Mouse (Mus musculus) limb, embryonic 11.5 days (tissue): ENCODE results near the gene Ndufa6. TPM values are rescaled to one million over a fixed set of nuclear protein-coding genes. Genes with fewer than 3 reads are reported as not detected.

Experiments used
- ATAC-seq: fragments of 200-750 bp; cut with Nextera tagmentation; 2 replicates; pipeline ENCODE4 v1.8.0; 2017; ENCODE audit warnings: low read depth; ENCODE audit not compliant: insufficient number of reproducible peaks, low FRiP score, low TSS enrichment
- DNase-seq: peaks from one replicate; pipeline ENCODE4 v3.0.0-alpha.2; 2015; ENCODE audit warnings: low spot score
- H3K27ac ChIP-seq: fragments of 300-500 bp; sonication (generic); replicated peaks from 2 replicates; pipeline ENCODE4 v1.5.1; 2014; ENCODE audit warnings: low read depth, mild to moderate bottlenecking, low read length
- H3K27me3 ChIP-seq: fragments of 300-500 bp; sonication (generic); 2 replicates; pipeline ENCODE4 v1.6.1; 2014; ENCODE audit warnings: mild to moderate bottlenecking, low read length, mixed read lengths; ENCODE audit not compliant: control insufficient read depth, insufficient read depth
- H3K36me3 ChIP-seq: fragments of 300-500 bp; sonication (generic); 2 replicates; pipeline ENCODE4 v1.6.1; 2014; ENCODE audit warnings: mild to moderate bottlenecking, low read length, moderate library complexity, mixed read lengths; ENCODE audit not compliant: control insufficient read depth, insufficient read depth
- H3K4me1 ChIP-seq: fragments of 300-500 bp; sonication (generic); 2 replicates; pipeline ENCODE4 v1.6.1; 2014; ENCODE audit warnings: low read length, mixed read lengths; ENCODE audit not compliant: control insufficient read depth, insufficient read depth
- H3K4me2 ChIP-seq: fragments of 300-500 bp; sonication (generic); 2 replicates; pipeline ENCODE4 v1.6.1; 2014; ENCODE audit warnings: low read depth, mild to moderate bottlenecking, moderate library complexity; ENCODE audit not compliant: severe bottlenecking
- H3K4me3 ChIP-seq: fragments of 300-500 bp; sonication (generic); 2 replicates; pipeline ENCODE4 v1.5.1; 2014; ENCODE audit warnings: low read depth, low read length
- H3K9ac ChIP-seq: fragments of 300-500 bp; sonication (generic); 2 replicates; pipeline ENCODE4 v1.6.1; 2014; ENCODE audit warnings: mild to moderate bottlenecking, low read length
- H3K9me3 ChIP-seq: fragments of 300-500 bp; sonication (generic); 2 replicates; pipeline ENCODE4 v1.6.1; 2016; ENCODE audit warnings: low read length; ENCODE audit not compliant: control insufficient read depth
- WGBS: fragments of 180-500 bp; shearing (Covaris S2); extraction: QIAGEN DNeasy Blood & Tissue Kit; methylation state at CpG from one replicate; pipeline ENCODE4 v1.1.7; 2014; 5-methylcytosine and 5-hydroxymethylcytosine counted together
- polyA plus RNA-seq: library from polyadenylated mRNA; unstranded; fragments of >200 nt; fragmentation: Nextera tagmentation; extraction: Ambion mirVana; gene quantifications from 2 replicates; pipeline ENCODE4 v1.2.1, GENCODE M21; 2014

Gene Ndufa6
- polyA plus RNA-seq, 1 experiment from 2014 or later: 278 TPM

GRCm38 (mm10) chr15:82348258-82348998 is 5.7 kb downstream of the Ndufa6 start:
- Histone ChIP-seq H3K9ac (no peak overlapping the region), H3K4me2 (no peak overlapping the region), H3K4me3 (no peak overlapping the region), H3K27ac (no peak overlapping the region), H3K9me3 (no peaks in the 10 kb centered on the region), H3K27me3 (no peaks in the 10 kb centered on the region), H3K36me3 (peaks cover 14% of the 10 kb centered on the region; the same call in 1 of the 2 replicates), H3K4me1 (peaks cover 7% of the 10 kb centered on the region; the same call in 1 of the 2 replicates)
- DNase-seq (no peak), ATAC-seq (no peak)
- 90% methylated on average over 8 of the region's 8 CpGs for WGBS

DNA sequence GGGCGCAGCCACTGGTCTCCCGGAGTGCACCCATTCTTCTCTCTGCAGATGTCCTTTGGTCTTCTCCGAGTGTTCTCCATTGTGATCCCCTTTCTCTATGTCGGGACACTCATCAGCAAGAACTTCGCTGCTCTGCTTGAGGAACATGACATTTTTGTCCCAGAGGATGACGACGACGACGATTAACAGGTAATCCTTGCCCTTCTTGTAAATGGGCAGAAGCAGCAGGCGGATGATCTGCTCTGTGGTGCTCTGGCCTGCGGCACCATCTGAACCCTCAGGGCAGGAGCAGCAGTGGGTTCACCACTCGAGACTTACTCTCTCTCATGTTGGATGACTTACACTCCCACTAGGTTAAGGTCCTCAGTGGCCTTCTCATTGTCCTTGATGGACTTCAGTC is 6.3 kb downstream of the Ndufa6 start:
- H3K4me1 ChIP-seq: peaks cover 7% of the 10 kb centered on the region; the same call in 1 of the 2 replicates
- 92% methylated on average over 12 of the region's 12 CpGs for WGBS
- no peak for ATAC-seq
- no peaks in the 10 kb centered on the region for H3K9me3 ChIP-seq
- no peaks in the 10 kb centered on the region for H3K27me3 ChIP-seq
- no peak for DNase-seq
- no peak overlapping the region for H3K27ac ChIP-seq
- peaks cover 14% of the 10 kb centered on the region; the same call in 1 of the 2 replicates for H3K36me3 ChIP-seq
- H3K4me2 ChIP-seq: no peak overlapping the region
- H3K4me3 ChIP-seq: no peak overlapping the region
- H3K9ac ChIP-seq: no peak overlapping the region

- WGBS: 80% methylated on average over 4 of the region's 4 CpGs
- peaks cover 14% of the 10 kb centered on the region; the same call in 1 of the 2 replicates for H3K36me3 ChIP-seq
- H3K4me2 ChIP-seq: peak overlapping the region; percentile 78; the same call in 1 of the 2 replicates
- H3K9ac ChIP-seq: no peak overlapping the region
- H3K9me3 ChIP-seq: no peaks in the 10 kb centered on the region
- DNase-seq (no peak), ATAC-seq (no peak)
- no peaks in the 10 kb centered on the region for H3K27me3 ChIP-seq
- H3K27ac ChIP-seq: no peak overlapping the region
- peaks cover 7% of the 10 kb centered on the region; the same call in 1 of the 2 replicates for H3K4me1 ChIP-seq
- H3K4me3 ChIP-seq: no peak overlapping the region; the same call in 1 of the 2 replicates
These were observed 6.8 kb downstream of the Ndufa6 start for GRCm38 (mm10) chr15:82347303-82347676.

- peaks cover 7% of the 10 kb centered on the region; the same call in 1 of the 2 replicates for H3K4me1 ChIP-seq
- peak overlapping the region; percentile 17; the same call in 1 of the 2 replicates for H3K9ac ChIP-seq
- H3K36me3 ChIP-seq: peaks cover 14% of the 10 kb centered on the region; the same call in 1 of the 2 replicates
- H3K4me3 ChIP-seq: peak overlapping the region; percentile 58
- no peak overlapping the region for H3K27ac ChIP-seq
- WGBS: 67% methylated on average over 14 of the region's 14 CpGs
- H3K9me3 ChIP-seq: no peaks in the 10 kb centered on the region
- H3K27me3 ChIP-seq: no peaks in the 10 kb centered on the region
- DNase-seq (no peak), ATAC-seq (no peak)
- peak overlapping the region; percentile 78 for H3K4me2 ChIP-seq
These were observed 7.4 kb downstream of the Ndufa6 start for GRCm38 (mm10) chr15:82346580-82347302.

GRCm38 (mm10) chr15:82345820-82346470 is 8.2 kb downstream of the Ndufa6 start:
- DNase-seq: peak; percentile 99
- Histone ChIP-seq H3K27me3 (no peaks in the 10 kb centered on the region), H3K9ac (peak overlapping the region; percentile 73), H3K4me3 (peak overlapping the region; percentile 58), H3K36me3 (peaks cover 14% of the 10 kb centered on the region; the same call in 1 of the 2 replicates), H3K9me3 (no peaks in the 10 kb centered on the region), H3K27ac (no peak overlapping the region; the same call in 1 of the 2 replicates), H3K4me2 (peak overlapping the region; percentile 78), H3K4me1 (peaks cover 9% of the 10 kb centered on the region; the same call in 1 of the 2 replicates)
- WGBS: under 1% methylated on average over 51 of the region's 51 CpGs
- peak; percentile 95 for ATAC-seq

- Histone ChIP-seq H3K4me2 (no peak overlapping the region), H3K9me3 (no peaks in the 10 kb centered on the region), H3K4me3 (no peak overlapping the region), H3K9ac (no peak overlapping the region), H3K36me3 (peaks cover 14% of the 10 kb centered on the region; the same call in 1 of the 2 replicates), H3K4me1 (peaks cover 10% of the 10 kb centered on the region; the same call in 1 of the 2 replicates), H3K27me3 (no peaks in the 10 kb centered on the region), H3K27ac (no peak overlapping the region)
- DNase-seq (no peak), ATAC-seq (no peak)
- WGBS: 90% methylated on average over 6 of the region's 6 CpGs
These were observed 9.2 kb downstream of the Ndufa6 start for GRCm38 (mm10) chr15:82344971-82345370.

DNA sequence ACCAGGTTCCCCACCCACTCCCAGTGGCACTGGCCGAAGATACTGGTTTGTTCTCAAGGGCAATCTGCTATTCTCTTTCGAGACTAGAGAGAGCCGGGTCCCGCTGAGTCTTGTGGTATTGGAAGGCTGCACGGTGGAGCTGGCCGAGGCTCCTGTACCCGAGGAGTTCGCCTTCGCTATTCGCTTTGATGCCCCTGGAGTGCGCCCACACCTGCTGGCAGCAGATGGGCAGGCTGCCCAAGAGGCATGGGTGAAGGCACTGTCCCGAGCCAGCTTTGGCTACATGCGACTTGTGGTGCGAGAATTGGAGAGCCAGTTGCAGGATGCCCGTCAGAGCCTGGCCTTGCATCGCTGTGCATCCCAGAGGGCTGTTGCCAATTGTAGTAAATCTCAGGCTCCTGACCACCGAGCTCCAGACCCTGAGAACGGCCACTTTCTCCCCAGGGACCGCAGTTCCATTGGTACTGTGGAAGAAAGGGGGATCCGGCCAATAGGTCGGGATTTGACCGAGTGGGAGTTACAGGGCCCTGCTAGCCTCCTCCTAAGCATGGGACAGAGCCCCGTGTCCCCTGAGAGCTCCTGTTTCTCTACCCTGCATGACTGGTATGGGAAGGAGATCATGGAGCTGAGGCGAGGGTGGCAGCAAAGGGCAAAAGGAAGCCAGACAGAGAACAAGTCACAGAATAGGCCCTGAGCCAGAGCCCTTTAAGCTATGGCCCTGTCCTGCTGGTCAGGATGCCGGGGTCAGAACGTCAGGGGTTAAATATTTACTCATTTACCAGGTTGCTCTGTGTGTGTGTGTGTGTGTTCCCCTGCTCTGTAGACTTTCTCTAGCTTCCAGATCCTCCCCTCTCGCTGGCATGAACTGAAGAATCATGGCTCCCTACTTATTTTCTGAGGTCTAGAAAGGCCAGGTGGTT is 10.5 kb downstream of the Ndufa6 start:
- DNase-seq: no peak
- no peak for ATAC-seq
- WGBS: 91% methylated on average over 27 of the region's 27 CpGs
- H3K4me1 ChIP-seq: peaks cover 10% of the 10 kb centered on the region; the same call in 1 of the 2 replicates
- H3K27ac ChIP-seq: no peak overlapping the region
- no peaks in the 10 kb centered on the region for H3K27me3 ChIP-seq
- H3K9ac ChIP-seq: no peak overlapping the region
- H3K4me2 ChIP-seq: no peak overlapping the region
- no peaks in the 10 kb centered on the region for H3K9me3 ChIP-seq
- peaks cover 4% of the 10 kb centered on the region; the same call in 1 of the 2 replicates for H3K36me3 ChIP-seq
- no peak overlapping the region for H3K4me3 ChIP-seq
